Mouse (Mus musculus) large intestine, adult 2 months (tissue): Measurements from ENCODE around the gene Bmp5. TPM values are rescaled to one million over a fixed set of nuclear protein-coding genes. Genes with fewer than 3 reads are reported as not detected.

Experiments used
- DNase-seq: peaks from one replicate; pipeline ENCODE4 v3.0.0-alpha.2; 2012; ENCODE audit warnings: low read depth, low spot score
- WGBS: fragments of 180-500 bp; shearing (Covaris S2); methylation state at CpG from one replicate; pipeline ENCODE4 v1.1.7; 2018; 5-methylcytosine and 5-hydroxymethylcytosine counted together
- polyA plus RNA-seq: library from polyadenylated mRNA; depleted of rRNA; stranded (reverse); fragments of >200 nt; gene quantifications from 2 replicates; pipeline ENCODE4 v1.2.3, GENCODE M21; 2012; rRNA removed

The Bmp5 gene
- polyA plus RNA-seq, 1 experiment: 2.9 TPM

- no peak for DNase-seq
- 63% methylated on average over 5 of the region's 5 CpGs for WGBS
Measured at GRCm38 (mm10) chr9:75928068-75928467, 152.9 kb downstream of the Bmp5 start.

- WGBS: 71% methylated on average over 3 of the region's 3 CpGs
- DNase-seq: no peak
Measured at GRCm38 (mm10) chr9:75944663-75945062, 169.5 kb downstream of the Bmp5 start.

Other genes with a start within 250 kb of the Bmp5 start
- gene Tmod3, start 215.7 kb upstream of the Bmp5 start, polyA plus RNA-seq: 16.2 and 31.9 TPM in 2 replicates
- 0.43 and 0.91 TPM in 2 replicates for gene Tmod2, start 164.0 kb upstream of the Bmp5 start, polyA plus RNA-seq
- gene Lysmd2, start 149.6 kb upstream of the Bmp5 start, polyA plus RNA-seq: 9.4 and 10.3 TPM in 2 replicates
- 1.5 and 3.9 TPM in 2 replicates for gene Scg3, start 91.3 kb upstream of the Bmp5 start, polyA plus RNA-seq
- gene Hmgcll1, start 239.5 kb downstream of the Bmp5 start, polyA plus RNA-seq: 0.21 and 0.60 TPM in 2 replicates